Mouse (Mus musculus) CH12.LX (cell line): ENCODE measurements at regions not wholly inside any gene's neighbourhood (a gene's known extent, or its start where the extent isn't known, plus 50 kb on each side); places are given as distances from the start of the nearest gene placed in this dataset.

ENCODE experiments used
- DNase-seq: peaks from one replicate; pipeline ENCODE4 v3.0.0-alpha.2; 2013; ENCODE audit errors: extremely low read depth
- H3K27ac ChIP-seq: 2 replicates; pipeline ENCODE4 v1.5.1; 2012; ENCODE audit warnings: low read depth, mild to moderate bottlenecking, control low read depth, moderate library complexity; ENCODE audit not compliant: insufficient read depth
- H3K27me3 ChIP-seq: replicated peaks from 2 replicates; pipeline ENCODE3; 2012; ENCODE audit warnings: inconsistent platforms
- H3K36me3 ChIP-seq, 2 experiments: replicated peaks in 1 of 2; 2 replicates each; pipeline versions ENCODE3 to v1.6.1; 2012; ENCODE audit warnings: inconsistent platforms in 1 of 2, low read length in 1 of 2, mild to moderate bottlenecking in 1 of 2, mixed read lengths in 1 of 2, moderate library complexity in 1 of 2; ENCODE audit not compliant: control insufficient read depth in 1 of 2, insufficient read depth in 1 of 2
- H3K4me1 ChIP-seq, 2 experiments: 2 replicates each; pipeline ENCODE4 v1.6.1; 2012; ENCODE audit warnings: inconsistent platforms in 1 of 2, moderate library complexity in 1 of 2; ENCODE audit not compliant: insufficient read depth in 2 of 2, control insufficient read depth in 1 of 2
- H3K4me2 ChIP-seq: 2 replicates; pipeline ENCODE4 v1.6.1; 2012; ENCODE audit warnings: low read depth, mild to moderate bottlenecking, control low read depth; ENCODE audit not compliant: poor library complexity, insufficient read depth, severe bottlenecking
- H3K4me3 ChIP-seq, 3 experiments: fragments of 150-350 bp in 1 of 3; sonication (generic) in 1 of 3; replicated peaks in 1 of 3; 2 replicates each; pipeline versions ENCODE3 to v1.5.1; 2011 to 2012; ENCODE audit warnings: low read depth in 2 of 3, low read length in 2 of 3, mild to moderate bottlenecking in 2 of 3, moderate library complexity in 2 of 3, control low read depth in 1 of 3, improper control_type of control experiment in 1 of 3, inconsistent platforms in 1 of 3, mixed read lengths in 1 of 3; ENCODE audit not compliant: poor library complexity in 1 of 3
- H3K79me2 ChIP-seq: replicated peaks from 2 replicates; pipeline ENCODE4 v1.6.1; 2012; ENCODE audit warnings: mild to moderate bottlenecking, moderate library complexity; ENCODE audit not compliant: control insufficient read depth, poor library complexity, insufficient read depth, severe bottlenecking; ENCODE audit errors: extremely low read depth
- H3K9ac ChIP-seq: 2 replicates; pipeline ENCODE4 v1.6.1; 2012; ENCODE audit warnings: low read depth, mild to moderate bottlenecking, control low read depth, moderate library complexity; ENCODE audit not compliant: insufficient read depth
- H3K9me3 ChIP-seq: replicated peaks from 2 replicates; pipeline ENCODE3; 2012; ENCODE audit warnings: low read length, inconsistent platforms, mixed read lengths
- CHD1 ChIP-seq: IDR thresholded peaks from 2 replicates; pipeline ENCODE4 v1.6.1; 2012; ENCODE audit warnings: low read depth, low read length, improper control_type of control experiment, inconsistent platforms
- CHD2 ChIP-seq: IDR thresholded peaks from 2 replicates; pipeline ENCODE4 v1.6.1; 2011; ENCODE audit warnings: low read length, improper control_type of control experiment
- E2F4 ChIP-seq: IDR thresholded peaks from 2 replicates; pipeline ENCODE4 v1.6.1; 2011; ENCODE audit warnings: low read depth, low read length, improper control_type of control experiment; ENCODE audit not compliant: insufficient replicate concordance
- ELF1 ChIP-seq: IDR thresholded peaks from 2 replicates; pipeline ENCODE4 v1.6.1; 2014; ENCODE audit warnings: low read depth, mild to moderate bottlenecking, inconsistent platforms, low read length, improper control_type of control experiment
- ETS1 ChIP-seq: conservative IDR thresholded peaks from 2 replicates; pipeline ENCODE4 v1.6.1; 2012; ENCODE audit warnings: low read depth, mild to moderate bottlenecking, inconsistent platforms, low read length, improper control_type of control experiment, moderate library complexity
- JUND ChIP-seq: conservative IDR thresholded peaks from 2 replicates; pipeline ENCODE4 v1.6.1; 2011; ENCODE audit warnings: low read depth, low read length, improper control_type of control experiment
- KAT2A ChIP-seq: IDR thresholded peaks from 2 replicates; pipeline ENCODE4 v1.6.1; 2012; ENCODE audit warnings: low read length, improper control_type of control experiment, inconsistent platforms; ENCODE audit not compliant: insufficient replicate concordance
- MAX ChIP-seq: IDR thresholded peaks from 2 replicates; pipeline ENCODE4 v1.6.1; 2011; ENCODE audit warnings: low read length, improper control_type of control experiment
- MAZ ChIP-seq: IDR thresholded peaks from 2 replicates; pipeline ENCODE4 v1.6.1; 2012; ENCODE audit warnings: low read depth, mild to moderate bottlenecking, inconsistent platforms, low read length, improper control_type of control experiment, moderate library complexity
- MEF2A ChIP-seq: IDR thresholded peaks from 2 replicates; pipeline ENCODE4 v1.6.1; 2014; ENCODE audit warnings: low read depth, mild to moderate bottlenecking, inconsistent platforms, low read length, improper control_type of control experiment, borderline replicate concordance
- MXI1 ChIP-seq: IDR thresholded peaks from 2 replicates; pipeline ENCODE4 v1.6.1; 2011; ENCODE audit warnings: mild to moderate bottlenecking, low read depth, low read length, improper control_type of control experiment
- MYC ChIP-seq: IDR thresholded peaks from 2 replicates; pipeline ENCODE4 v1.6.1; 2011; ENCODE audit warnings: low read depth, mild to moderate bottlenecking, improper control_type of control experiment, low read length
- NELFE ChIP-seq: IDR thresholded peaks from 2 replicates; pipeline ENCODE4 v1.6.1; 2011; ENCODE audit warnings: low read depth, low read length, improper control_type of control experiment
- NRF1 ChIP-seq: IDR thresholded peaks from 2 replicates; pipeline ENCODE4 v1.6.1; 2014; ENCODE audit warnings: low read depth, mild to moderate bottlenecking, inconsistent platforms, low read length, improper control_type of control experiment, moderate library complexity
- RAD21 ChIP-seq: IDR thresholded peaks from 2 replicates; pipeline ENCODE4 v1.6.1; 2011; ENCODE audit warnings: low read depth, mild to moderate bottlenecking, low read length, improper control_type of control experiment, moderate library complexity
- SMC3 ChIP-seq: IDR thresholded peaks from 2 replicates; pipeline ENCODE4 v1.6.1; 2011; ENCODE audit warnings: low read depth, low read length, improper control_type of control experiment
- TBP ChIP-seq: conservative IDR thresholded peaks from 2 replicates; pipeline ENCODE4 v1.6.1; 2011; ENCODE audit warnings: low read depth, low read length, improper control_type of control experiment
- UBTF ChIP-seq: IDR thresholded peaks from 2 replicates; pipeline ENCODE4 v1.6.1; 2012; ENCODE audit warnings: low read depth, mild to moderate bottlenecking, inconsistent platforms, low read length, improper control_type of control experiment, moderate library complexity
- USF2 ChIP-seq: conservative IDR thresholded peaks from 2 replicates; pipeline ENCODE4 v1.6.1; 2011; ENCODE audit warnings: low read depth, low read length, improper control_type of control experiment
- ZMIZ1 ChIP-seq: IDR thresholded peaks from 2 replicates; pipeline ENCODE4 v1.6.1; 2012; ENCODE audit warnings: low read depth, mild to moderate bottlenecking, inconsistent platforms, low read length, improper control_type of control experiment
- dilution Hi-C: fragments of 300-500 bp; cut with MboI; formaldehyde crosslinking; loops from 2 replicates; pipeline ENCODE4 v1.14.3; 2020; ENCODE audit warnings: low sequenced_read_pairs; ENCODE audit not compliant: extremely low pct_unique_long_range_greater_than_20kb, extremely low pct_ligation_motif_present
- in situ Hi-C: fragments of 300-500 bp; cut with MboI; formaldehyde crosslinking; loops from 3 replicates; pipeline ENCODE4 v1.14.3; 2019; ENCODE audit warnings: low sequenced_read_pairs, low pct_ligation_motif_present, low pct_unique_long_range_greater_than_20kb, mixed read lengths

GRCm38 (mm10) chr16:30132086-30132485, 67.9 kb downstream of the Hes1 start:
- TF ChIP-seq ELF1: no peak
- no peak for TF ChIP-seq E2F4
- no peak for TF ChIP-seq MXI1
- TF ChIP-seq JUND: no peak
- TF ChIP-seq KAT2A: no peak
- TF ChIP-seq NRF1: no peak
- TF ChIP-seq RAD21: no peak
- no peak for TF ChIP-seq MAZ
- no peak for TF ChIP-seq ZMIZ1
- no peak for TF ChIP-seq CHD1
- no peak for DNase-seq
- no peaks in the 10 kb centered on the region for H3K36me3 ChIP-seq
- in situ Hi-C loops (no loop called here), dilution Hi-C loops (no loop called here)
- no peaks in the 10 kb centered on the region for H3K79me2 ChIP-seq
- H3K27ac ChIP-seq: no peak overlapping the region
- H3K4me3 ChIP-seq: no peak overlapping the region
- peaks cover 52% of the 10 kb centered on the region for H3K27me3 ChIP-seq
- no peaks in the 10 kb centered on the region for H3K4me1 ChIP-seq
- H3K9me3 ChIP-seq: peaks cover 10% of the 10 kb centered on the region
- no peak overlapping the region for H3K4me2 ChIP-seq
- H3K9ac ChIP-seq: no peak overlapping the region

- H3K27ac ChIP-seq: no peak overlapping the region
- no peak for TF ChIP-seq MEF2A
- no peak for TF ChIP-seq SMC3
- no peak for TF ChIP-seq TBP
- TF ChIP-seq JUND: no peak
- no peak for TF ChIP-seq RAD21
- TF ChIP-seq MYC: no peak
- TF ChIP-seq MAZ: no peak
- no peak for TF ChIP-seq NELFE
- TF ChIP-seq NRF1: no peak
- TF ChIP-seq UBTF: no peak
- TF ChIP-seq ETS1: no peak
- TF ChIP-seq USF2: no peak
- TF ChIP-seq ELF1: no peak
- no peak for TF ChIP-seq MAX
- no peak for TF ChIP-seq CHD2
- H3K79me2 ChIP-seq: no peaks in the 10 kb centered on the region
- H3K9ac ChIP-seq: no peak overlapping the region
- peaks cover 67% of the 10 kb centered on the region for H3K27me3 ChIP-seq
- no peak overlapping the region for H3K4me3 ChIP-seq
- H3K36me3 ChIP-seq: no peaks in the 10 kb centered on the region
- dilution Hi-C loops: no loop called here
- H3K4me2 ChIP-seq: no peak overlapping the region
- no peaks in the 10 kb centered on the region for H3K4me1 ChIP-seq
- peaks cover 18% of the 10 kb centered on the region for H3K9me3 ChIP-seq
- no peak for DNase-seq
- in situ Hi-C loops: no loop called here
These were observed 70.5 kb downstream of the Hes1 start for GRCm38 (mm10) chr16:30134642-30135165.
